Mouse (Mus musculus): ENCODE measurements around the gene Cxcr6. TPM values are rescaled to one million over a fixed set of nuclear protein-coding genes. Genes with fewer than 3 reads are reported as not detected.

Gene Cxcr6
- polyA plus RNA-seq (2012; rRNA removed) (0.03 and 0.04 TPM in 2 replicates), polyA plus RNA-seq (2014; fragmentation: Nextera tagmentation; extraction: Ambion mirVana) (0.18 and 0.23 TPM in 2 replicates)

GRCm38 (mm10) chr9:123806267-123806666 is at the start of gene Cxcr6:
Gene Cxcr6, plus strand, starts transcription at chr9:123806475.
- 80% methylated on average over 5 of the region's 5 CpGs for WGBS (ENCODE audit: insufficient replicate concordance)
- no peak for TF ChIP-seq CTCF (IDR thresholded peaks at IDR 0.05; ENCODE audit: low read depth)
- Histone ChIP-seq H3K27me3 (ENCODE audit: control insufficient read depth, insufficient read depth, low read length) (no peaks in the 10 kb centered on the region), H3K9me3 (ENCODE audit: control insufficient read depth, low read length) (no peaks in the 10 kb centered on the region), H3K4me3 (ENCODE audit: insufficient read depth in 1 of 2, low read depth in 2 of 2, low read length in 2 of 2) (no peak within 1 kb of the TSS), H3K4me2 (ENCODE audit: low read depth) (no peak within 1 kb of the TSS), H3K27ac (no peak within 1 kb of the TSS), H3K36me3 (replicated peaks; ENCODE audit: control insufficient read depth, insufficient read depth, low read depth) (no peaks in the 10 kb centered on the region), H3K4me1 (replicated peaks; ENCODE audit: control insufficient read depth in 2 of 2, insufficient read depth in 2 of 2, low read length in 1 of 2) (no peaks in the 10 kb centered on the region), H3K9ac (replicated peaks) (no peak within 1 kb of the TSS)
- ATAC-seq (ENCODE audit: insufficient read depth) (no peak), DNase-seq (ENCODE audit: low read depth in 3 of 3, low spot score in 3 of 3) (no peak)

DNA sequence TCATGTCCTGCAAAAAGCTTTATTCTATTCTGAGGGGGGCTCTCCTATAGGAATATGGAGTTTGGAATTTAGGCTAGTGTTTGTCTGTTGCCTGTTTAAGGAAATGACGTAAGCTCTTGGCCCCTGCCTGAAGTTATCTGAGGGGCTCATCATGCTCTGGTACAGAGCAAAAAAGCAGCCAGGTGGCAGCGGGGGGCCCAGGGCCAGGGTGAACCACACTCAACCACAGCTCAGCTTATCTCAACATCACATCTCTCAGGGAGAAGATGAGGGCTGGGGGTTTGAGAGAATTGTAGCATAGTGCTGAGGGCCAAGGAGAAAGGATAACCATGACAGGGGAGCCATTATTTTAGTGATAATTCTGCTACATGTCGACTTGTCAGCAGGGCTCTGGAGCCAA is 49.5 kb upstream of the Cxcr6 start:
- DNase-seq (ENCODE audit: low read depth in 3 of 3, low spot score in 3 of 3) (no peak), ATAC-seq (ENCODE audit: insufficient read depth) (no peak)
- H3K9ac ChIP-seq (replicated peaks): no peak overlapping the region
- H3K4me1 ChIP-seq (replicated peaks; ENCODE audit: control insufficient read depth in 2 of 2, insufficient read depth in 2 of 2, low read length in 1 of 2): no peaks in the 10 kb centered on the region
- no peak for TF ChIP-seq CTCF (IDR thresholded peaks at IDR 0.05; ENCODE audit: low read depth)
- TF ChIP-seq EP300 (IDR thresholded peaks at IDR 0.05; ENCODE audit: low read depth): no peak
- H3K4me2 ChIP-seq (ENCODE audit: low read depth): no peak overlapping the region
- no peaks in the 10 kb centered on the region for H3K9me3 ChIP-seq (ENCODE audit: control insufficient read depth, low read length)
- no peak overlapping the region for H3K27ac ChIP-seq
- H3K36me3 ChIP-seq (replicated peaks; ENCODE audit: control insufficient read depth, insufficient read depth, low read depth): no peaks in the 10 kb centered on the region
- no peaks in the 10 kb centered on the region for H3K27me3 ChIP-seq (ENCODE audit: control insufficient read depth, insufficient read depth, low read length)
- H3K4me3 ChIP-seq (ENCODE audit: insufficient read depth in 1 of 2, low read depth in 2 of 2, low read length in 2 of 2): no peak overlapping the region
- 24% methylated on average over 3 of the region's 3 CpGs for WGBS (ENCODE audit: insufficient replicate concordance)

DNA sequence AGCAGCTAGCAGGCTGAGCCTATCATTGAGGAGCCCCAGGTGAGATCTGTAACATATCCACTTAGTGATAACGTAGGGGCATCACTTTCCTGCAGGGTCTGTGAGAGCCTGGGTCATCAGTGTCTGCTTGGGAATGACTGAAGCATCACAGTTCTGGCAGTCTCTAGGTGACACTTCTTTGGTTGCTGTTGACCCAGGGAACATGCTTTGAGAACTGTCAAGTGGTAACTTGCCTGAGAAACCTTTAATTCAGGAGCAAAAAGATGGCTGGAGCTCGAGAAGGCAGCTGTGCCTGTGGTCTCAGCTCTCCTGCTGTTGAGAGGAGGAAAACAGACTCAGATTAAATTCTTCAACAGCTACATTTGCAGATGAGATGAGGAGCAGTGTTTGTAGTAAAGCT is 48.9 kb upstream of the Cxcr6 start:
- Histone ChIP-seq H3K4me2 (ENCODE audit: low read depth) (no peak overlapping the region), H3K9ac (replicated peaks) (no peak overlapping the region), H3K27ac (no peak overlapping the region), H3K36me3 (replicated peaks; ENCODE audit: control insufficient read depth, insufficient read depth, low read depth) (no peaks in the 10 kb centered on the region), H3K4me3 (ENCODE audit: insufficient read depth in 1 of 2, low read depth in 2 of 2, low read length in 2 of 2) (no peak overlapping the region), H3K9me3 (ENCODE audit: control insufficient read depth, low read length) (no peaks in the 10 kb centered on the region), H3K4me1 (replicated peaks; ENCODE audit: control insufficient read depth in 2 of 2, insufficient read depth in 2 of 2, low read length in 1 of 2) (no peaks in the 10 kb centered on the region), H3K27me3 (ENCODE audit: control insufficient read depth, insufficient read depth, low read length) (no peaks in the 10 kb centered on the region)
- DNase-seq (ENCODE audit: low read depth in 3 of 3, low spot score in 3 of 3): no peak
- TF ChIP-seq CTCF (IDR thresholded peaks at IDR 0.05; ENCODE audit: low read depth): no peak
- no peak for TF ChIP-seq EP300 (IDR thresholded peaks at IDR 0.05; ENCODE audit: low read depth)
- ATAC-seq (ENCODE audit: insufficient read depth): no peak
- WGBS (ENCODE audit: insufficient replicate concordance): 39% methylated on average over 2 of the region's 2 CpGs

- no peak overlapping the region for H3K4me2 ChIP-seq (ENCODE audit: low read depth)
- no peaks in the 10 kb centered on the region for H3K4me1 ChIP-seq (replicated peaks; ENCODE audit: control insufficient read depth in 2 of 2, insufficient read depth in 2 of 2, low read length in 1 of 2)
- ATAC-seq (ENCODE audit: insufficient read depth): no peak
- no peaks in the 10 kb centered on the region for H3K9me3 ChIP-seq (ENCODE audit: control insufficient read depth, low read length)
- no peaks in the 10 kb centered on the region for H3K36me3 ChIP-seq (replicated peaks; ENCODE audit: control insufficient read depth, insufficient read depth, low read depth)
- H3K27ac ChIP-seq: no peak overlapping the region
- no peak overlapping the region for H3K4me3 ChIP-seq (ENCODE audit: insufficient read depth in 1 of 2, low read depth in 2 of 2, low read length in 2 of 2)
- WGBS (ENCODE audit: insufficient replicate concordance): 49% methylated on average over 1 of the region's 1 CpGs
- H3K27me3 ChIP-seq (ENCODE audit: control insufficient read depth, insufficient read depth, low read length): no peaks in the 10 kb centered on the region
- TF ChIP-seq CTCF (IDR thresholded peaks at IDR 0.05; ENCODE audit: low read depth) (no peak), EP300 (IDR thresholded peaks at IDR 0.05; ENCODE audit: low read depth) (no peak)
- no peak for DNase-seq (ENCODE audit: low read depth in 3 of 3, low spot score in 3 of 3)
- no peak overlapping the region for H3K9ac ChIP-seq (replicated peaks)
Measured at GRCm38 (mm10) chr9:123758156-123758555, 48.1 kb upstream of the Cxcr6 start.

- Histone ChIP-seq H3K9me3 (ENCODE audit: control insufficient read depth, low read length) (no peaks in the 10 kb centered on the region), H3K27ac (no peak overlapping the region), H3K9ac (replicated peaks) (no peak overlapping the region), H3K4me3 (ENCODE audit: insufficient read depth in 1 of 2, low read depth in 2 of 2, low read length in 2 of 2) (no peak overlapping the region), H3K4me1 (replicated peaks; ENCODE audit: control insufficient read depth in 2 of 2, insufficient read depth in 2 of 2, low read length in 1 of 2) (no peaks in the 10 kb centered on the region), H3K4me2 (ENCODE audit: low read depth) (no peak overlapping the region), H3K27me3 (ENCODE audit: control insufficient read depth, insufficient read depth, low read length) (no peaks in the 10 kb centered on the region), H3K36me3 (replicated peaks; ENCODE audit: control insufficient read depth, insufficient read depth, low read depth) (no peaks in the 10 kb centered on the region)
- TF ChIP-seq EP300 (IDR thresholded peaks at IDR 0.05; ENCODE audit: low read depth): no peak
- no peak for TF ChIP-seq CTCF (IDR thresholded peaks at IDR 0.05; ENCODE audit: low read depth)
- 47% methylated on average over 4 of the region's 4 CpGs for WGBS (ENCODE audit: insufficient replicate concordance)
- DNase-seq (ENCODE audit: low read depth in 3 of 3, low spot score in 3 of 3) (no peak), ATAC-seq (ENCODE audit: insufficient read depth) (no peak)
Measured at GRCm38 (mm10) chr9:123758645-123759044, 47.6 kb upstream of the Cxcr6 start.
